Mouse (Mus musculus): Measurements from ENCODE around the gene Olfr1225. TPM values are rescaled to one million over a fixed set of nuclear protein-coding genes. Genes with fewer than 3 reads are reported as not detected.
A peak's percentile ranks its signal among the peaks of the same experiment; 100 is the strongest.
"Not testable (repeated sequence)": the region's sequence is repeated elsewhere in the genome, so short reads cannot be mapped to it uniquely, and the experiment has no call there.

Gene Olfr1225
- not detected in 2 replicates for polyA plus RNA-seq (2012; ENCODE audit: insufficient read depth, low replicate concordance)

DNA sequence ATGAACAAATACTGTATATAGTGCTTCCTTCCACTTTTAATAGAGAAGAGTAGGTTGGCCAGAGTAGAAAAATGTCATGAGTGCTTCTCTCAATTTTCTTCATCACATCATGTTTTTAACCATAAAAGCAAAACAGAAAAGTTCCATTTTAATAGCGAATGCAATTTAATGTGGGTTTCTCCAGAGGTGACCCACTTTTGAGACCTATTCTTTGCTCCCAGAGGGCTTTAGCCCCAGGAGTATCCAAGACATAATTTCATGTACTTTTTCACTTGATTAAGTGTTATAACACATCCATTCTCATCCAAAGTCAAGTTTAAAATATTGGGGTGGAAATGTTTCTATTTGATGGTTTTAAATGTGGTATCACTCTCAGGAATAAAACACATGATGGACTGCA, at the start of gene Olfr1225:
Gene Olfr1225, minus strand, starts transcription at position 101 of the 400 bp plus-strand sequence.
- H3K4me1 ChIP-seq = no peaks in the 10 kb centered on the region
- TF ChIP-seq FLI1 (IDR thresholded peaks at IDR 0.05; ENCODE audit: low read length) (no peak), GATA1 (IDR thresholded peaks at IDR 0.05; ENCODE audit: borderline replicate concordance, low read length) (no peak)
- no peaks in the 10 kb centered on the region for H3K27me3 ChIP-seq (replicated peaks)
- H3K4me3 ChIP-seq (replicated peaks) = no peak within 1 kb of the TSS
- 0 out of 2 replicates have a peak, but pooled peaks cover 4% of the 10 kb centered on the region for H3K9me3 ChIP-seq
- no peaks in the 10 kb centered on the region for H3K36me3 ChIP-seq (replicated peaks; ENCODE audit: low read length)

DNA sequence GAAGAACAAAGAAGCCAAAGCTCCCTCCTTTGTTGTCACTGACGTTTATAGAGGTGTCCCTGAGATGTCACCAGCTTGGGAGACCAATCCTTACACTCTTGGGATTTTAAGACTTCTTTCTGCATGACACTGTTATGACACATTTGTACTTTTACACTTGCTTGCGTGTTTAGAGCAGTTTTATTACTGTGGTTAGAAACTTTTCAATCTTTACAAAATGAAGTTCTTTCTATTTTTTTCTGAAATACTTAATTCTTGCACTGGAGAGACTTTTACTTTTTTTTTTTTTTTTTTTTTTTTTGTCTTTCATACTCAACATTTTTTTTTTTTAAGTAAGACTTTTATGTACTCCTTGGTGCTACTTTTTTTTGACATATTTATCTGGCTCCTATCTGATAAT, 25.5 kb upstream of the Olfr1225 start, which contains the start of gene Olfr1226:
Gene Olfr1226, minus strand, starts transcription at position 101 of the 400 bp plus-strand sequence.
- TF ChIP-seq GATA1 (IDR thresholded peaks at IDR 0.05; ENCODE audit: borderline replicate concordance, low read length) (no peak), FLI1 (IDR thresholded peaks at IDR 0.05; ENCODE audit: low read length) (no peak)
- Histone ChIP-seq H3K4me3 (replicated peaks) (no peak within 1 kb of the TSS), H3K4me1 (peaks cover 12% of the 10 kb centered on the region), H3K27me3 (replicated peaks) (no peaks in the 10 kb centered on the region), H3K9me3 (no peaks in the 10 kb centered on the region; the same call in 1 of the 2 replicates), H3K36me3 (replicated peaks; ENCODE audit: low read length) (no peaks in the 10 kb centered on the region)

GRCm38 (mm10) chr2:89196325-89196982, 22.0 kb upstream of the Olfr1225 start:
- Histone ChIP-seq H3K27me3 (replicated peaks) (no peaks in the 10 kb centered on the region), H3K36me3 (replicated peaks; ENCODE audit: low read length) (no peaks in the 10 kb centered on the region), H3K9me3 (no peaks in the 10 kb centered on the region; the same call in 1 of the 2 replicates), H3K4me1 (peaks cover 12% of the 10 kb centered on the region), H3K4me3 (replicated peaks) (peak overlapping the region; percentile 38)
- TF ChIP-seq FLI1 (IDR thresholded peaks at IDR 0.05; ENCODE audit: low read length) (no peak), GATA1 (IDR thresholded peaks at IDR 0.05; ENCODE audit: borderline replicate concordance, low read length) (no peak)

- not testable (repeated sequence) for H3K27me3 ChIP-seq (replicated peaks); H3K36me3 ChIP-seq (replicated peaks; ENCODE audit: low read length); H3K9me3 ChIP-seq; H3K4me3 ChIP-seq (replicated peaks); H3K4me1 ChIP-seq
These were observed 9.8 kb downstream of the Olfr1225 start for GRCm38 (mm10) chr2:89164711-89165110.

DNA sequence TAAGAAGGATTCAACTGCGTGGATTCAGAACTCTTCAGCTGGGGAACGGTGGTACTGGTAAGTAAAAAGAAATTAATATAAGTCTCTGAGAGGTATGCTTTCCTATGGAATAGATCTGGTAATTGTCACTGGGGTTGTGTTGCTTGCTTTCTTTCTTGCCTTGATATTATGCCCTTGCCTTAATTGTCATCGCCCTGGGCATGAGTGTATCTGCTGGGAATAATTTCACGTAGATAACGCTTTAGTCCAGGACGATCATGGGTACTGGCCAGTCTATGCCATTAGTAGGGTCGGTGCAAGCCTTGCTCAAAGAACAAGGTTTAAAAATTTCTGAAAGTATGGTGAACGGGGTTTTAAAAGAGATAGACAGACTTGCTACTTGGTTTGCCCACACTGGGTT, 10.5 kb downstream of the Olfr1225 start, which contains the start of gene Olfr1224-ps1:
Gene Olfr1224-ps1, minus strand, starts transcription at position 101 of the 400 bp plus-strand sequence.
- not testable (repeated sequence) for H3K36me3 ChIP-seq (replicated peaks; ENCODE audit: low read length); H3K9me3 ChIP-seq; H3K4me3 ChIP-seq (replicated peaks)

GRCm38 (mm10) chr2:89151460-89151859, 23.0 kb downstream of the Olfr1225 start, which contains the start of gene Olfr1223:
Gene Olfr1223 (minus strand): TSS chr2:89151560.
- Histone ChIP-seq H3K4me3 (replicated peaks) (no peak within 1 kb of the TSS), H3K9me3 (no peaks in the 10 kb centered on the region), H3K4me1 (no peaks in the 10 kb centered on the region), H3K27me3 (replicated peaks) (no peaks in the 10 kb centered on the region), H3K36me3 (replicated peaks; ENCODE audit: low read length) (no peaks in the 10 kb centered on the region)
- TF ChIP-seq FLI1 (IDR thresholded peaks at IDR 0.05; ENCODE audit: low read length) (no peak), GATA1 (IDR thresholded peaks at IDR 0.05; ENCODE audit: borderline replicate concordance, low read length) (no peak)

More for the DNA sequence above, 10.5 kb downstream of the Olfr1225 start, which contains the start of gene Olfr1224-ps1:
- not testable (repeated sequence) for H3K4me1 ChIP-seq; H3K27me3 ChIP-seq (replicated peaks)

- Histone ChIP-seq H3K4me1 (no peaks in the 10 kb centered on the region), H3K9me3 (no peaks in the 10 kb centered on the region), H3K36me3 (replicated peaks; ENCODE audit: low read length) (no peaks in the 10 kb centered on the region), H3K27me3 (replicated peaks) (no peaks in the 10 kb centered on the region), H3K4me3 (replicated peaks) (no peak within 1 kb of the TSS)
- TF ChIP-seq GATA1 (IDR thresholded peaks at IDR 0.05; ENCODE audit: borderline replicate concordance, low read length) (no peak), FLI1 (IDR thresholded peaks at IDR 0.05; ENCODE audit: low read length) (no peak)
These were observed 41.5 kb downstream of the Olfr1225 start, which contains the start of gene Olfr1222 for GRCm38 (mm10) chr2:89132954-89133353. Gene Olfr1222 (minus strand): TSS chr2:89133054.

Other genes with a start within 250 kb of the Olfr1225 start
- gene Olfr1211, start 236.6 kb downstream of the Olfr1225 start, polyA plus RNA-seq (2012; ENCODE audit: insufficient read depth, low replicate concordance) = not detected in 2 replicates
- not detected in 2 replicates for gene Olfr1212, start 220.7 kb downstream of the Olfr1225 start, polyA plus RNA-seq (2012; ENCODE audit: insufficient read depth, low replicate concordance)
- not detected in 2 replicates for gene Gm13762, start 194.4 kb downstream of the Olfr1225 start, polyA plus RNA-seq (2012; ENCODE audit: insufficient read depth, low replicate concordance)
- not detected in 2 replicates for gene Olfr1214, start 182.0 kb downstream of the Olfr1225 start, polyA plus RNA-seq (2012; ENCODE audit: insufficient read depth, low replicate concordance)
- not detected in 2 replicates for gene Olfr1215, start 167.7 kb downstream of the Olfr1225 start, polyA plus RNA-seq (2012; ENCODE audit: insufficient read depth, low replicate concordance)
- not detected in 2 replicates for gene Olfr1216, start 156.3 kb downstream of the Olfr1225 start, polyA plus RNA-seq (2012; ENCODE audit: insufficient read depth, low replicate concordance)
- gene Olfr1217, start 142.6 kb downstream of the Olfr1225 start, polyA plus RNA-seq (2012; ENCODE audit: insufficient read depth, low replicate concordance) = not detected in 2 replicates
- not detected in 2 replicates for gene Olfr1218, start 113.5 kb downstream of the Olfr1225 start, polyA plus RNA-seq (2012; ENCODE audit: insufficient read depth, low replicate concordance)
- gene Olfr1219, start 91.2 kb downstream of the Olfr1225 start, polyA plus RNA-seq (2012; ENCODE audit: insufficient read depth, low replicate concordance) = not detected in 2 replicates
- gene Olfr1220, start 67.8 kb downstream of the Olfr1225 start, polyA plus RNA-seq (2012; ENCODE audit: insufficient read depth, low replicate concordance) = not detected in 2 replicates
- not detected in 2 replicates for gene Olfr1221, start 57.4 kb downstream of the Olfr1225 start, polyA plus RNA-seq (2012; ENCODE audit: insufficient read depth, low replicate concordance)
- gene Olfr1222, start 41.6 kb downstream of the Olfr1225 start, polyA plus RNA-seq (2012; ENCODE audit: insufficient read depth, low replicate concordance) = not detected in 2 replicates
- not detected in 2 replicates for gene Olfr1223, start 23.1 kb downstream of the Olfr1225 start, polyA plus RNA-seq (2012; ENCODE audit: insufficient read depth, low replicate concordance)
- gene Olfr1224-ps1, start 10.6 kb downstream of the Olfr1225 start, polyA plus RNA-seq (2012; ENCODE audit: insufficient read depth, low replicate concordance) = not detected in 2 replicates
- gene Olfr1226, start 25.4 kb upstream of the Olfr1225 start, polyA plus RNA-seq (2012; ENCODE audit: insufficient read depth, low replicate concordance) = not detected in 2 replicates
- not detected in 2 replicates for gene Olfr1228, start 79.4 kb upstream of the Olfr1225 start, polyA plus RNA-seq (2012; ENCODE audit: insufficient read depth, low replicate concordance)
- not detected in 2 replicates for gene Olfr1229, start 113.3 kb upstream of the Olfr1225 start, polyA plus RNA-seq (2012; ENCODE audit: insufficient read depth, low replicate concordance)
- not detected in 2 replicates for gene Olfr1230, start 122.6 kb upstream of the Olfr1225 start, polyA plus RNA-seq (2012; ENCODE audit: insufficient read depth, low replicate concordance)
- not detected in 2 replicates for gene Olfr1231, start 132.4 kb upstream of the Olfr1225 start, polyA plus RNA-seq (2012; ENCODE audit: insufficient read depth, low replicate concordance)
- not detected in 2 replicates for gene Olfr1232, start 155.0 kb upstream of the Olfr1225 start, polyA plus RNA-seq (2012; ENCODE audit: insufficient read depth, low replicate concordance)
- gene Olfr1233, start 167.7 kb upstream of the Olfr1225 start, polyA plus RNA-seq (2012; ENCODE audit: insufficient read depth, low replicate concordance) = not detected in 2 replicates
- not detected in 2 replicates for gene Olfr1234, start 190.2 kb upstream of the Olfr1225 start, polyA plus RNA-seq (2012; ENCODE audit: insufficient read depth, low replicate concordance)
- not detected in 2 replicates for gene Olfr1238, start 235.0 kb upstream of the Olfr1225 start, polyA plus RNA-seq (2012; ENCODE audit: insufficient read depth, low replicate concordance)
- gene Olfr1239, start 245.7 kb upstream of the Olfr1225 start, polyA plus RNA-seq (2012; ENCODE audit: insufficient read depth, low replicate concordance) = not detected in 2 replicates

All from megakaryocyte, embryonic 14.5 days (primary cell).